In the genomic region with DNA sequence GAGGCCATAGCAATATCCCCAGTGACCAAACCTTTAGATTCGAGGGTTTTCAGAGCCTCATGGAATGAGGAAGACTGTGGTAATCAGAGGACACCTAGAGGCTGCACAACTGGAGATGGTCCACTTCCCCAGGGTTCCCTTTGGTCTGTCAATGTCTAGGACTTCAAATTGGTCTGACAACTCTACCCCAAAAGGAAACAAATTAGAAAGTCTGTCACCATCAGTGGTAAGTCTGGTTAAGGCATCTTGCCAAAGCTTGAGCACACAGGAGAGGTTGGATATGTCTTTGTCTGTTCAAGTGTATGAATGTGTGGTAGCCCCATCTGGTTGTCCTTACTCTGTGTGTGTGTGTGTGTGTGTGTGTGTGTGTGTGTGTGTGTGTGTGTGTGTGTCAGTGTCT, we compare ENCODE assay signal across 15 mouse cellular contexts.
"Had no signal": no experiment of that assay in that cellular context is flagged by ENCODE, and none has a peak within 500 bp of the region (broad histone marks: within the 10 kb centered on the region; RNA-seq: fewer than 3 reads in every experiment).

No protein-coding gene starts in this region.

- H3K4me2 ChIP-seq: lung, embryonic 14.5 days; midbrain, embryonic 11.5 days; midbrain, embryonic 13.5 days; midbrain, embryonic 15.5 days; neural tube, embryonic 12.5 days; stomach, embryonic 15.5 days had no signal

- H3K27me3 ChIP-seq: midbrain, embryonic 13.5 days; midbrain, embryonic 15.5 days; neural tube, embryonic 12.5 days; stomach, embryonic 15.5 days had no signal

- H3K27ac ChIP-seq: midbrain, embryonic 13.5 days; midbrain, embryonic 15.5 days; neural tube, embryonic 12.5 days; stomach, embryonic 15.5 days; stomach, postnatal 0 days had no signal

- DNase-seq: lung, adult 18-20 months; lung, embryonic 14.5 days; lung, postnatal 10 days; lung, postnatal 4 days; right cerebral cortex, postnatal 14 days; thymus, adult 2 months; thymus, postnatal 25 days; thymus, postnatal 4 days had no signal

- ATAC-seq: midbrain, embryonic 13.5 days; midbrain, embryonic 15.5 days had no signal

- H3K4me1 ChIP-seq: megakaryocyte, embryonic 14.5 days; midbrain, embryonic 13.5 days; midbrain, embryonic 15.5 days; neural tube, embryonic 12.5 days; stomach, embryonic 15.5 days had no signal

- H3K36me3 ChIP-seq: midbrain, embryonic 13.5 days; midbrain, embryonic 15.5 days; neural tube, embryonic 12.5 days; stomach, embryonic 15.5 days had no signal

- H3K9me3 ChIP-seq: megakaryocyte, embryonic 14.5 days; midbrain, embryonic 13.5 days; midbrain, embryonic 15.5 days; neural tube, embryonic 12.5 days; stomach, embryonic 15.5 days had no signal

- H3K4me3 ChIP-seq: megakaryocyte, embryonic 14.5 days; midbrain, embryonic 13.5 days; midbrain, embryonic 15.5 days; neural tube, embryonic 12.5 days; stomach, embryonic 15.5 days had no signal

- H3K9ac ChIP-seq: lung, embryonic 14.5 days; midbrain, embryonic 13.5 days; midbrain, embryonic 15.5 days; neural tube, embryonic 12.5 days; stomach, embryonic 15.5 days had no signal
